In genomic region chr8:12319755-12320455, GRCm38 (mm10) we compare ENCODE assay signal across 13 mouse cellular contexts. TPM values are rescaled to one million over a fixed set of nuclear protein-coding genes. Genes with fewer than 3 reads are reported as not detected.
A peak's percentile ranks its signal among the peaks of the same experiment; 100 is the strongest.
DNase-seq lines count a peak whose midpoint lies in the region; ATAC-seq and TF ChIP-seq lines count a peak whose summit lies in the region.
"Had no signal": no experiment of that assay in that cellular context is flagged by ENCODE, and none has a peak within 500 bp of the region (broad histone marks: within the 10 kb centered on the region; RNA-seq: fewer than 3 reads in every experiment).

No protein-coding gene starts in this region.

- no peak overlapping the region for H3K9ac ChIP-seq in hindbrain, embryonic 13.5 days
- H3K9ac ChIP-seq in forebrain, postnatal 0 days = no peak overlapping the region
- no peak overlapping the region for H3K9ac ChIP-seq in limb, embryonic 15.5 days
- H3K9ac ChIP-seq: heart, embryonic 12.5 days; neural tube, embryonic 12.5 days had no signal

- 44% methylated on average over 11 of the region's 11 CpGs for WGBS in hindbrain, embryonic 13.5 days
- 87% methylated on average over 11 of the region's 11 CpGs for WGBS in hindbrain, embryonic 10.5 days
- 14% methylated on average over 11 of the region's 11 CpGs for WGBS in forebrain, postnatal 0 days
- WGBS in limb, embryonic 15.5 days = 33% methylated on average over 11 of the region's 11 CpGs
- WGBS in kidney, adult 2 months = 51% methylated on average over 11 of the region's 11 CpGs

- H3K27ac ChIP-seq in hindbrain, embryonic 13.5 days = peak overlapping the region; percentile 72
- no peak overlapping the region for H3K27ac ChIP-seq in hindbrain, embryonic 10.5 days
- H3K27ac ChIP-seq in forebrain, postnatal 0 days (ENCODE audit: low read depth, low read length) = peak overlapping the region; percentile 74
- no peak overlapping the region for H3K27ac ChIP-seq in limb, embryonic 15.5 days
- no peak overlapping the region for H3K27ac ChIP-seq in kidney, adult 2 months (ENCODE audit: insufficient read depth, low read depth, low read length)
- H3K27ac ChIP-seq: neural tube, embryonic 12.5 days had no signal

- no peak for TF ChIP-seq CTCF in forebrain, postnatal 0 days (IDR thresholded peaks at IDR 0.05; ENCODE audit: low read depth)
- no peak for TF ChIP-seq CTCF in kidney, adult 2 months (conservative IDR thresholded peaks at IDR 0.05; ENCODE audit: insufficient read depth, insufficient read length, low read depth, low read length)

- no peak for DNase-seq in hindbrain, embryonic 10.5 days (ENCODE audit: low spot score)
- peak; percentile 60 for DNase-seq in brain, adult 2 months (ENCODE audit: low read depth, low spot score)
- DNase-seq in forebrain, postnatal 0 days = peak; percentile 79
- no peak for DNase-seq in adipocyte (ENCODE audit: low spot score)
- DNase-seq in kidney, adult 2 months = no peak
- no peak for DNase-seq in adrenal gland, postnatal 36 days
- DNase-seq: lung, postnatal 14 days had no signal

- H3K4me1 ChIP-seq in hindbrain, embryonic 13.5 days (replicated peaks) = peaks cover 52% of the 10 kb centered on the region
- H3K4me1 ChIP-seq in hindbrain, embryonic 10.5 days (replicated peaks) = peaks cover 27% of the 10 kb centered on the region
- H3K4me1 ChIP-seq in forebrain, postnatal 0 days (ENCODE audit: insufficient read depth) = peaks cover 9% of the 10 kb centered on the region
- peaks cover 13% of the 10 kb centered on the region for H3K4me1 ChIP-seq in limb, embryonic 15.5 days
- H3K4me1 ChIP-seq in kidney, adult 2 months (ENCODE audit: control insufficient read depth, insufficient read depth, low read length) = no peaks in the 10 kb centered on the region

- H3K9me3 ChIP-seq in hindbrain, embryonic 13.5 days = no peaks in the 10 kb centered on the region
- no peaks in the 10 kb centered on the region for H3K9me3 ChIP-seq in hindbrain, embryonic 10.5 days
- no peaks in the 10 kb centered on the region for H3K9me3 ChIP-seq in forebrain, postnatal 0 days (ENCODE audit: low read length)
- H3K9me3 ChIP-seq in limb, embryonic 15.5 days = no peaks in the 10 kb centered on the region
- H3K9me3 ChIP-seq: neural tube, embryonic 12.5 days had no signal

- peak; percentile 65; the same call in 1 of the 2 replicates for ATAC-seq in hindbrain, embryonic 13.5 days (ENCODE audit: low FRiP score)
- ATAC-seq in forebrain, postnatal 0 days = peak; percentile 87
- no peak for ATAC-seq in limb, embryonic 15.5 days (ENCODE audit: insufficient number of reproducible peaks, low FRiP score, low TSS enrichment, low read depth)
- ATAC-seq: intestine, postnatal 0 days had no signal

- H3K36me3 ChIP-seq in hindbrain, embryonic 13.5 days = no peaks in the 10 kb centered on the region
- no peaks in the 10 kb centered on the region for H3K36me3 ChIP-seq in hindbrain, embryonic 10.5 days
- no peaks in the 10 kb centered on the region for H3K36me3 ChIP-seq in forebrain, postnatal 0 days (ENCODE audit: insufficient read depth)
- H3K36me3 ChIP-seq in limb, embryonic 15.5 days = no peaks in the 10 kb centered on the region
- no peaks in the 10 kb centered on the region for H3K36me3 ChIP-seq in kidney, adult 2 months (ENCODE audit: control insufficient read depth, insufficient read depth, low read length)
- H3K36me3 ChIP-seq: heart, embryonic 12.5 days; neural tube, embryonic 12.5 days had no signal

- TF ChIP-seq POLR2A in kidney, adult 2 months (IDR thresholded peaks at IDR 0.05; ENCODE audit: low read depth, low read length) = no peak

- peak overlapping the region; percentile 8; the same call in 1 of the 2 replicates for H3K4me2 ChIP-seq in hindbrain, embryonic 13.5 days
- 0 out of 2 replicates have a peak overlapping the region, but pooled peaks have one; percentile 0 for H3K4me2 ChIP-seq in forebrain, postnatal 0 days (ENCODE audit: low read depth)
- 0 out of 2 replicates have a peak overlapping the region, but pooled peaks have one; percentile 3 for H3K4me2 ChIP-seq in limb, embryonic 15.5 days
- H3K4me2 ChIP-seq: heart, embryonic 12.5 days; neural tube, embryonic 12.5 days had no signal

- no peak overlapping the region for H3K4me3 ChIP-seq in hindbrain, embryonic 13.5 days
- H3K4me3 ChIP-seq in hindbrain, embryonic 10.5 days = no peak overlapping the region
- no peak overlapping the region for H3K4me3 ChIP-seq in forebrain, postnatal 0 days (ENCODE audit: low read depth, low read length)
- H3K4me3 ChIP-seq in limb, embryonic 15.5 days = no peak overlapping the region
- H3K4me3 ChIP-seq in kidney, adult 2 months (ENCODE audit: insufficient read depth, low read depth, low read length) = no peak overlapping the region
- H3K4me3 ChIP-seq: heart, embryonic 12.5 days; neural tube, embryonic 12.5 days had no signal

- peaks cover 91% of the 10 kb centered on the region for H3K27me3 ChIP-seq in hindbrain, embryonic 13.5 days
- peaks cover 100% of the 10 kb centered on the region for H3K27me3 ChIP-seq in hindbrain, embryonic 10.5 days (ENCODE audit: insufficient read depth, poor library complexity, severe bottlenecking)
- no peaks in the 10 kb centered on the region; the same call in 1 of the 2 replicates for H3K27me3 ChIP-seq in forebrain, postnatal 0 days (ENCODE audit: insufficient read depth, low read length)
- H3K27me3 ChIP-seq in limb, embryonic 15.5 days = peaks cover 43% of the 10 kb centered on the region
- no peaks in the 10 kb centered on the region for H3K27me3 ChIP-seq in kidney, adult 2 months (replicated peaks; ENCODE audit: control insufficient read depth, insufficient read depth, low read length)

RNA-seq across cellular contexts. Expression of gene A230072I06Rik, which starts 41.3 kb away (rescaled TPM):
- 0.09 TPM in 1 of 2 replicates, not detected in the other for polyA plus RNA-seq in hindbrain, embryonic 13.5 days (2015; fragmentation: Nextera tagmentation; extraction: Ambion mirVana)
- polyA plus RNA-seq in hindbrain, embryonic 10.5 days (2016; fragmentation: Nextera tagmentation; extraction: Ambion mirVana) = not detected in 2 replicates
- total RNA-seq in forebrain, postnatal 0 days (2014; rRNA removed) = 0.15 and 0.48 TPM in 2 replicates
- polyA plus RNA-seq in forebrain, postnatal 0 days (2015; fragmentation: Nextera tagmentation; extraction: Ambion mirVana) = not detected in 2 replicates
- not detected in 2 replicates for polyA plus RNA-seq in limb, embryonic 15.5 days (2015; fragmentation: Nextera tagmentation; extraction: Ambion mirVana)
- polyA plus RNA-seq in kidney, adult 2 months (2012; rRNA removed) = not detected in 2 replicates
- not detected for total RNA-seq in adrenal gland, postnatal 36 days (2021)
- total RNA-seq: left cerebral cortex, adult 8-10 months had no signal
- polyA plus RNA-seq: heart, embryonic 12.5 days; intestine, postnatal 0 days; neural tube, embryonic 12.5 days had no signal

Comparison
In these comparisons a context has a peak if more than half of its experiments do, and no peak if none do; other contexts are left out.
1. H3K27ac ChIP-seq: peak in hindbrain, embryonic 13.5 days (single experiment) and forebrain, postnatal 0 days (single experiment); none in hindbrain, embryonic 10.5 days (single experiment), limb, embryonic 15.5 days (single experiment) and kidney, adult 2 months (single experiment).
2. DNase-seq: peak in brain, adult 2 months (single experiment) and forebrain, postnatal 0 days (single experiment); none in hindbrain, embryonic 10.5 days (single experiment), adipocyte (single experiment), kidney, adult 2 months (single experiment) and adrenal gland, postnatal 36 days (0 of 2).
3. Peak in every context shown above with its lines, with median percentiles within 50 percentile points of each other: H3K4me2 ChIP-seq.